ENCODE assay signal across 10 mouse cellular contexts in the genomic region with DNA sequence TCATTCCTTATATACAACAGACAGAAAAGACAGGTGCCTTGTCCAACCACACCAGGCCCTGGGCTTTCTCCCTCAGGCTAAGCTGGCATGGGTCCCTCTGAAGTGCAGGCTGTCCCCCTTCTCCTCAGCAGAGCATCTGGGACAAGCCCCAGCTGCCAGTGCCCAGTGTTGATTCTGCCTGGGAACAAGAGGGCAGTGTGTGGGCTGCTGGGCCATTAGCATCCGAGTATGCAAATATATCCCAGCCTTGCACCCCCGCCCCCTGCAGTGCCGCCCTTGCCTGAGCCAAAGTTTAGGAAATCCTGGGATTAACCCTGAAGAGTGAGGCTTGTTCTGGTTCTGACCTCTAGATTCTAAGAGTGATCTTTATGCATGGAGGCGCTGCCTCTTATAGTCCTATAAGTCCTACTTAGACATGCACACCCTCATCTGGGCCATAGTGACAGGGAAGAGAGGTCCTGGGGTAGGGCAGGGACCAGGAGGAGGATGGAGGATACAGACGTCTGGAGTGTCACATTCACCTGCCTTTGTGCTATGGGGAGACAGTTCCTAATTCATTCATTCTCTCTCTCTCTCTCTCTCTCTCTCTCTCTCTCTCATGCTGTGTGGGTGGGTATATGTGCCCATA. TPM values are rescaled to one million over a fixed set of nuclear protein-coding genes. Genes with fewer than 3 reads are reported as not detected.
A peak's percentile ranks its signal among the peaks of the same experiment; 100 is the strongest.
DNase-seq lines count a peak whose midpoint lies in the region; ATAC-seq and TF ChIP-seq lines count a peak whose summit lies in the region.
"Had no signal": no experiment of that assay in that cellular context is flagged by ENCODE, and none has a peak within 500 bp of the region (broad histone marks: within the 10 kb centered on the region; RNA-seq: fewer than 3 reads in every experiment).

No protein-coding gene starts in this region.

- H3K27me3 ChIP-seq in liver, postnatal 0 days (ENCODE audit: insufficient read depth, low read length) = no peaks in the 10 kb centered on the region
- no peaks in the 10 kb centered on the region for H3K27me3 ChIP-seq in liver, embryonic 11.5 days (replicated peaks; ENCODE audit: control insufficient read depth, insufficient read depth, low read length)
- H3K27me3 ChIP-seq in heart, adult 2 months (ENCODE audit: control insufficient read depth, insufficient read depth, low read length) = no peaks in the 10 kb centered on the region
- H3K27me3 ChIP-seq in heart, embryonic 12.5 days (replicated peaks) = no peaks in the 10 kb centered on the region

- H3K36me3 ChIP-seq in liver, postnatal 0 days (replicated peaks; ENCODE audit: insufficient read depth, low read length) = no peaks in the 10 kb centered on the region
- H3K36me3 ChIP-seq in liver, embryonic 11.5 days (ENCODE audit: control insufficient read depth, insufficient read depth, low read length) = no peaks in the 10 kb centered on the region
- no peaks in the 10 kb centered on the region for H3K36me3 ChIP-seq in heart, adult 2 months (ENCODE audit: control insufficient read depth, insufficient read depth, low read length)
- H3K36me3 ChIP-seq in heart, embryonic 12.5 days = no peaks in the 10 kb centered on the region
- H3K36me3 ChIP-seq: G1E had no signal

- no peak overlapping the region for H3K4me2 ChIP-seq in liver, postnatal 0 days (ENCODE audit: low read depth, low read length)
- no peak overlapping the region for H3K4me2 ChIP-seq in liver, embryonic 11.5 days
- no peak overlapping the region for H3K4me2 ChIP-seq in heart, embryonic 12.5 days

- intact Hi-C loops in heart, adult 2 months (cut with DNase I) = loop anchor here (5.0 kb wide), 1 partner anchor 37 kb away; a partner anchor contains a TSS

- no peak for TF ChIP-seq EP300 in liver, postnatal 0 days (IDR thresholded peaks at IDR 0.05; ENCODE audit: low read depth)
- TF ChIP-seq EP300 in heart, adult 2 months (IDR thresholded peaks at IDR 0.05; ENCODE audit: insufficient read depth, low read depth, low read length) = no peak

- H3K9me3 ChIP-seq in liver, postnatal 0 days (ENCODE audit: low read length) = no peaks in the 10 kb centered on the region
- no peaks in the 10 kb centered on the region for H3K9me3 ChIP-seq in liver, embryonic 11.5 days (ENCODE audit: control insufficient read depth, low read length)
- no peaks in the 10 kb centered on the region for H3K9me3 ChIP-seq in heart, embryonic 12.5 days (replicated peaks)

- peaks cover 13% of the 10 kb centered on the region for H3K79me2 ChIP-seq in heart, adult 2 months (replicated peaks; ENCODE audit: control insufficient read depth, insufficient read depth, low read length)

- no peak overlapping the region for H3K4me3 ChIP-seq in liver, postnatal 0 days (ENCODE audit: low read depth, low read length)
- no peak overlapping the region for H3K4me3 ChIP-seq in liver, embryonic 11.5 days (ENCODE audit: low read depth, low read length)
- no peak overlapping the region for H3K4me3 ChIP-seq in heart, adult 2 months
- no peak overlapping the region for H3K4me3 ChIP-seq in heart, embryonic 12.5 days
- H3K4me3 ChIP-seq: erythroblast, embryonic 14.5 days had no signal

- WGBS in liver, postnatal 0 days (ENCODE audit: insufficient replicate concordance) = 47% methylated on average over 5 of the region's 5 CpGs
- 55% methylated on average over 5 of the region's 5 CpGs for WGBS in liver, embryonic 11.5 days
- 65% methylated on average over 5 of the region's 5 CpGs for WGBS in heart, adult 2 months
- 61% methylated on average over 5 of the region's 5 CpGs for WGBS in heart, embryonic 12.5 days

- peak; percentile 42 for DNase-seq in liver, postnatal 0 days
- DNase-seq in liver, embryonic 11.5 days (ENCODE audit: low spot score) = no peak
- peak; percentile 66 for DNase-seq in left cerebral cortex, adult 11 months (ENCODE audit: low spot score)
- peak; percentile 83 to 88 for DNase-seq in right cerebral cortex, postnatal 10 days (ENCODE audit: low spot score in 2 of 2)
- DNase-seq in heart, adult 2 months = no peak
- no peak for DNase-seq in spleen, adult 12 weeks (ENCODE audit: low spot score)

- no peak overlapping the region for H3K27ac ChIP-seq in liver, postnatal 0 days (ENCODE audit: low read depth)
- H3K27ac ChIP-seq in liver, embryonic 11.5 days (ENCODE audit: low read depth, low read length) = no peak overlapping the region
- H3K27ac ChIP-seq in heart, adult 2 months = no peak overlapping the region
- no peak overlapping the region for H3K27ac ChIP-seq in heart, embryonic 12.5 days (ENCODE audit: poor library complexity, severe bottlenecking)

- H3K4me1 ChIP-seq in liver, postnatal 0 days (ENCODE audit: insufficient read depth) = no peaks in the 10 kb centered on the region
- no peaks in the 10 kb centered on the region; the same call in 1 of the 2 replicates for H3K4me1 ChIP-seq in liver, embryonic 11.5 days (replicated peaks; ENCODE audit: control insufficient read depth, insufficient read depth, low read length)
- peaks cover 6% of the 10 kb centered on the region for H3K4me1 ChIP-seq in heart, adult 2 months (ENCODE audit: control insufficient read depth, insufficient read depth, low read length)
- H3K4me1 ChIP-seq in heart, embryonic 12.5 days (replicated peaks) = peaks cover 8% of the 10 kb centered on the region; the same call in 1 of the 2 replicates

- H3K9ac ChIP-seq in liver, postnatal 0 days (replicated peaks) = no peak overlapping the region
- no peak overlapping the region for H3K9ac ChIP-seq in liver, embryonic 11.5 days (ENCODE audit: low read depth, low read length)
- H3K9ac ChIP-seq in heart, adult 2 months (ENCODE audit: low read depth, low read length) = no peak overlapping the region
- no peak overlapping the region for H3K9ac ChIP-seq in heart, embryonic 12.5 days

- peak; percentile 53 for ATAC-seq in liver, postnatal 0 days
- no peak for ATAC-seq in liver, embryonic 11.5 days (replicated peaks; ENCODE audit: low FRiP score)
- peak; percentile 88 for ATAC-seq in frontal cortex, adult (ENCODE audit: low TSS enrichment)
- no peak for ATAC-seq in heart, embryonic 12.5 days (ENCODE audit: insufficient number of reproducible peaks, low FRiP score)

- no peak for TF ChIP-seq POLR2A in heart, adult 2 months (IDR thresholded peaks at IDR 0.05; ENCODE audit: insufficient read depth, low read depth, low read length)

- TF ChIP-seq CTCF in liver, postnatal 0 days (IDR thresholded peaks at IDR 0.05; ENCODE audit: low read depth) = no peak
- TF ChIP-seq CTCF in heart, adult 2 months (IDR thresholded peaks at IDR 0.05) = no peak

RNA-seq across cellular contexts. Expression of a gene that starts 38.9 kb away (rescaled TPM):
- 3.0 and 3.2 TPM in 2 replicates for polyA plus RNA-seq in liver, postnatal 0 days (2015; fragmentation: Nextera tagmentation; extraction: Ambion mirVana)
- 15.9 and 17.2 TPM in 2 replicates for polyA plus RNA-seq in liver, embryonic 11.5 days (2014; fragmentation: Nextera tagmentation; extraction: Ambion mirVana)
- total RNA-seq in heart, adult 2 months (2021) = 10 to 100 TPM; 25.4 to 25.6 TPM
- 8.3 and 13.3 TPM in 2 replicates for polyA plus RNA-seq in heart, adult 2 months (2012; rRNA removed)
- polyA plus RNA-seq in heart, embryonic 12.5 days (2016; fragmentation: Nextera tagmentation; extraction: Ambion mirVana) = 31.9 and 32.1 TPM in 2 replicates
- total RNA-seq: G1E had no signal
- polyA plus RNA-seq: erythroblast, embryonic 14.5 days; G1E had no signal

Comparison
In these comparisons a context has a peak if more than half of its experiments do, and no peak if none do; other contexts are left out.
1. ATAC-seq: peak in liver, postnatal 0 days (single experiment) and frontal cortex, adult (single experiment); none in liver, embryonic 11.5 days (single experiment) and heart, embryonic 12.5 days (single experiment).
2. DNase-seq: peak in liver, postnatal 0 days (single experiment), left cerebral cortex, adult 11 months (single experiment) and right cerebral cortex, postnatal 10 days (2 of 2); none in liver, embryonic 11.5 days (single experiment), heart, adult 2 months (0 of 2) and spleen, adult 12 weeks (single experiment).